ENCODE assay signal across 11 mouse cellular contexts in the genomic region with DNA sequence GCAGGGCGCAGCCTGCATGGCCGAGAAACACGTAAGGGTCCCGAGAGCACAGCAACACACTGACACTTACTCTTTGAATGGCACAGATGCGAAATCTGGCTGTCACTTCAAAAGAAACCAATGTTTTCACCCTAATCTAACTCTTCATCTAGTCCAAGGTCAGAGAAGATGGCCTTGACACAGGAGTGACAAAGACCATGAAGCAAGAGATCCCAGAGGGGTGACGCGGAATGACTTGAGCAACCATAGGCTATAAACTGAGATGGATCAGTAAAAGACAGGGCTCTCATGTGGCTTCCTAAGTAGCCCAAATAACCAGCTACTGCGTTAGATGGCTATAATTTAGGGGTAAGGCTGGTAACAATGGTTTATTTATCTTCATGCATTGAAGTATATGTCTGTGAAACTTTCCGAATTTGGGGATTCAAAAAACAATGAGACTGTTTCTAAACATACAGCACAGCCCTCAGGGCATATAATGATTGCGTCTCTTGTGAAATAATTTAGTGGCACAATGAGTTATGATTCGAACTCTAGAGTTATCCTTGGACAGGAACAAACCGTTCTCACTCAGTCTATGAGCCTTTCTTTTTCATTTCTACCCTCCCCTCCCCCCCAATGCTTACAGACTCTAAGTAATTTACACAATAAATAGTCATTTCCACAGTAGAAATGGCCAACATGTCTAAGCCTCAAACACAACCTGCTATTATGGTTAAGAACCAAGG.
"Had no signal": no experiment of that assay in that cellular context is flagged by ENCODE, and none has a peak within 500 bp of the region (broad histone marks: within the 10 kb centered on the region; RNA-seq: fewer than 3 reads in every experiment).

No protein-coding gene starts in this region.

- DNase-seq: kidney, adult 9 months; kidney, postnatal 14 days; kidney, postnatal 4 days; liver; lung, adult 18-20 months; lung, postnatal 14 days; lung, postnatal 4 days; thymus, adult 18-20 months; thymus, postnatal 36 days had no signal

- ATAC-seq: liver, embryonic 12.5 days; midbrain, embryonic 16.5 days had no signal
